Comparison of ENCODE assay signal across 10 mouse cellular contexts in the genomic region with DNA sequence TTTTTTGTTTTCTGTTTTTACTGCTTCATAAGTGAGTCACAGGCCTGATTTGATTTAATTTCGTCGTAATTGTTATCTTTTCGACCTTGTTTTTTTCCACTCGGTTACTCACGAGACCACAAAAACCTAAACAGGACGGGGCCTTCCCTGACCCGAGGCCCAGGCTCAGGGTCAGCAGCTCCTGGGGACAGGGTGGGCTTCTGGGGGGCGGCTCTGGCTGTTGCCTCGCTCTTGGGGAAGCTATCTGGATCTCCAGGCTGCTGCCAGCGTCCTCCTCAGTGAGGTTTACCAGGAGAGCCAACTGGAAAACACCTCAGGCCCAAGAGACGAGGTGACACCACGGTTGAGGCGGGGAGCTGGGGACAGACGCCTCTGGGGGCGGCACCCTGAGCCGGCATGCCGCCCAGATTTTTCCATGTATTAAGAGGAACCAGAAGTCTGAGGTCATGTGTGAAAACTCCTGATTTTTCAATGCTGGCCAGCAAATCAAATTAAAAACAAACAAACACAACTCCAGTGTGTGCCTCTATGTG.
DNase-seq lines count a peak whose midpoint lies in the region; ATAC-seq and TF ChIP-seq lines count a peak whose summit lies in the region.
"Had no signal": no experiment of that assay in that cellular context is flagged by ENCODE, and none has a peak within 500 bp of the region (broad histone marks: within the 10 kb centered on the region; RNA-seq: fewer than 3 reads in every experiment).

No protein-coding gene starts in this region.

- 59% methylated on average over 17 of the region's 17 CpGs for WGBS in kidney, embryonic 15.5 days

- peaks cover 59% of the 10 kb centered on the region for H3K4me1 ChIP-seq in kidney, embryonic 15.5 days

- no peak overlapping the region for H3K4me3 ChIP-seq in kidney, embryonic 15.5 days (replicated peaks)
- H3K4me3 ChIP-seq in left cerebral cortex, adult 2 months: no peak overlapping the region
- H3K4me3 ChIP-seq: neural tube, embryonic 15.5 days had no signal

- H3K27ac ChIP-seq in kidney, embryonic 15.5 days: peak overlapping the region; percentile 42
- no peak overlapping the region for H3K27ac ChIP-seq in left cerebral cortex, adult 2 months
- H3K27ac ChIP-seq: neural tube, embryonic 15.5 days had no signal

- no peak overlapping the region for H3K4me2 ChIP-seq in kidney, embryonic 15.5 days
- H3K4me2 ChIP-seq: neural tube, embryonic 15.5 days had no signal

- DNase-seq in kidney, adult 8-10 months: no peak
- peak; percentile 86 for DNase-seq in MN1 (ENCODE audit: low spot score)
- peak; percentile 39 for DNase-seq in adrenal gland, postnatal 25 days
- peak; percentile 58 for DNase-seq in kidney, postnatal 14 days
- no peak for DNase-seq in left cerebral cortex, adult 2 months (ENCODE audit: extremely low spot score in 1 of 2, low spot score in 2 of 2)
- no peak for DNase-seq in cerebellum, adult 11-12 months
- no peak for DNase-seq in gastrocnemius, postnatal 25 days

- H3K36me3 ChIP-seq in kidney, embryonic 15.5 days: no peaks in the 10 kb centered on the region
- H3K36me3 ChIP-seq: neural tube, embryonic 15.5 days had no signal

- no peaks in the 10 kb centered on the region for H3K9me3 ChIP-seq in kidney, embryonic 15.5 days (replicated peaks)
- H3K9me3 ChIP-seq: neural tube, embryonic 15.5 days had no signal

- no peak overlapping the region for H3K9ac ChIP-seq in kidney, embryonic 15.5 days
- H3K9ac ChIP-seq: neural tube, embryonic 15.5 days had no signal

- intact Hi-C loops in left cerebral cortex, adult 2 months (cut with DNase I): no loop called here

- no peak for ATAC-seq in kidney, embryonic 15.5 days (replicated peaks; ENCODE audit: low FRiP score)
- ATAC-seq: forebrain, embryonic 14.5 days had no signal

- no peak for TF ChIP-seq CTCF in left cerebral cortex, adult 2 months (IDR thresholded peaks at IDR 0.05)

- no peaks in the 10 kb centered on the region for H3K27me3 ChIP-seq in kidney, embryonic 15.5 days
- H3K27me3 ChIP-seq: neural tube, embryonic 15.5 days had no signal

Comparison
In these comparisons a context has a peak if more than half of its experiments do, and no peak if none do; other contexts are left out.
1. DNase-seq: peak in MN1 (single experiment), adrenal gland, postnatal 25 days (single experiment) and kidney, postnatal 14 days (single experiment); none in kidney, adult 8-10 months (0 of 2), left cerebral cortex, adult 2 months (0 of 2), cerebellum, adult 11-12 months (single experiment) and gastrocnemius, postnatal 25 days (single experiment).